ENCODE assay signal across 8 mouse cellular contexts in genomic region chr7:44986879-44987718, GRCm38 (mm10). TPM values are rescaled to one million over a fixed set of nuclear protein-coding genes. Genes with fewer than 3 reads are reported as not detected.
DNase-seq lines count a peak whose midpoint lies in the region; ATAC-seq and TF ChIP-seq lines count a peak whose summit lies in the region.

No protein-coding gene starts in this region.

- no peak for TF ChIP-seq EP300 in ES-Bruce4 (IDR thresholded peaks at IDR 0.05; ENCODE audit: insufficient read depth, low read depth, low read length)

- 0% methylated on average over 29 of the region's 29 CpGs for WGBS in forebrain, embryonic 16.5 days

- H3K27ac ChIP-seq in ES-Bruce4 (ENCODE audit: insufficient read depth, low read length): peak overlapping the region; percentile 35
- H3K27ac ChIP-seq in forebrain, embryonic 16.5 days (ENCODE audit: low read length): peak overlapping the region; percentile 94

- peaks cover 6% of the 10 kb centered on the region for H3K4me1 ChIP-seq in ES-Bruce4 (ENCODE audit: control insufficient read depth, insufficient read depth, low read length)
- peaks cover 31% of the 10 kb centered on the region for H3K4me1 ChIP-seq in forebrain, embryonic 16.5 days (replicated peaks; ENCODE audit: control insufficient read depth, insufficient read depth, low read length)

- DNase-seq in embryo, embryonic 10 days (ENCODE audit: low spot score): peak; percentile 84
- no peak for DNase-seq in embryo, embryonic 9.5 days (ENCODE audit: extremely low spot score)
- no peak for DNase-seq in right cerebral cortex, adult 2 months (ENCODE audit: low spot score in 2 of 2)
- no peak for DNase-seq in thymus, postnatal 0 days (ENCODE audit: low spot score)

- no peaks in the 10 kb centered on the region for H3K27me3 ChIP-seq in ES-Bruce4 (ENCODE audit: control insufficient read depth, insufficient read depth, low read length, poor library complexity, severe bottlenecking)
- no peaks in the 10 kb centered on the region for H3K27me3 ChIP-seq in forebrain, embryonic 16.5 days (replicated peaks; ENCODE audit: control insufficient read depth, insufficient read depth, low read length)

- H3K4me3 ChIP-seq in ES-Bruce4 (ENCODE audit: low read depth, low read length): peak overlapping the region; percentile 95
- peak overlapping the region; percentile 69 for H3K4me3 ChIP-seq in forebrain, embryonic 16.5 days (replicated peaks; ENCODE audit: low read length)

- ATAC-seq in forebrain, embryonic 16.5 days: no peak; the same call in 1 of the 2 replicates
- ATAC-seq in megakaryocyte, adult 5-6 weeks (ENCODE audit: poor library complexity, severe bottlenecking): peak; percentile 10
- ATAC-seq in granulocyte monocyte progenitor cell, adult 5-6 weeks (replicated peaks; ENCODE audit: poor library complexity, severe bottlenecking): no peak

- TF ChIP-seq POLR2A in ES-Bruce4 (IDR thresholded peaks at IDR 0.05; ENCODE audit: insufficient read depth, low read length): no peak

- peaks cover 9% of the 10 kb centered on the region for H3K36me3 ChIP-seq in ES-Bruce4 (ENCODE audit: control insufficient read depth, insufficient read depth, low read length, poor library complexity, severe bottlenecking)
- H3K36me3 ChIP-seq in forebrain, embryonic 16.5 days (ENCODE audit: control insufficient read depth, insufficient read depth): peaks cover 2% of the 10 kb centered on the region

- TF ChIP-seq CTCF in ES-Bruce4 (IDR thresholded peaks at IDR 0.05; ENCODE audit: low read depth, low read length): no peak

- H3K9me3 ChIP-seq in ES-Bruce4 (replicated peaks; ENCODE audit: control insufficient read depth, insufficient read depth, low read length, poor library complexity, severe bottlenecking): no peaks in the 10 kb centered on the region
- H3K9me3 ChIP-seq in forebrain, embryonic 16.5 days (ENCODE audit: control insufficient read depth, low read length): no peaks in the 10 kb centered on the region

- peak overlapping the region; percentile 71 for H3K9ac ChIP-seq in ES-Bruce4 (ENCODE audit: low read depth, poor library complexity, severe bottlenecking)
- H3K9ac ChIP-seq in forebrain, embryonic 16.5 days (replicated peaks; ENCODE audit: low read depth, low read length): peak overlapping the region; percentile 79

- peak overlapping the region; percentile 82 for H3K4me2 ChIP-seq in forebrain, embryonic 16.5 days (ENCODE audit: low read length)

RNA-seq across cellular contexts. Expression of gene Prmt1, which starts 0.7 kb away (rescaled TPM):
- polyA plus RNA-seq in ES-Bruce4 (2011; ENCODE audit: insufficient read depth, insufficient read length, low read depth, missing spikeins): 461 and 485 TPM in 2 replicates
- 646 and 707 TPM in 2 replicates for polyA plus RNA-seq in forebrain, embryonic 16.5 days (2015; fragmentation: Nextera tagmentation; extraction: Ambion mirVana)
- total RNA-seq in megakaryocyte, adult 5-6 weeks (2015): 48.4 and 55.7 TPM in 2 replicates
- total RNA-seq in megakaryocyte, adult 5-6 weeks (2017): 40.0 and 42.9 TPM in 2 replicates
- polyA plus RNA-seq in thymus, postnatal 0 days (2015; fragmentation: Nextera tagmentation; extraction: Ambion mirVana): 364 and 365 TPM in 2 replicates
- 104 and 115 TPM in 2 replicates for total RNA-seq in granulocyte monocyte progenitor cell, adult 5-6 weeks (2014; fragmentation: Nextera tagmentation)
- 138 and 190 TPM in 2 replicates for total RNA-seq in granulocyte monocyte progenitor cell, adult 5-6 weeks (2017)

RNA-seq across cellular contexts. Expression of gene Irf3, which starts 10.3 kb away (rescaled TPM):
- 56.1 and 57.5 TPM in 2 replicates for polyA plus RNA-seq in ES-Bruce4 (2011; ENCODE audit: insufficient read depth, insufficient read length, low read depth, missing spikeins)
- polyA plus RNA-seq in forebrain, embryonic 16.5 days (2015; fragmentation: Nextera tagmentation; extraction: Ambion mirVana): 56.2 and 60.6 TPM in 2 replicates
- total RNA-seq in megakaryocyte, adult 5-6 weeks (2015): 60.8 and 76.8 TPM in 2 replicates
- total RNA-seq in megakaryocyte, adult 5-6 weeks (2017): 84.8 and 89.4 TPM in 2 replicates
- polyA plus RNA-seq in thymus, postnatal 0 days (2015; fragmentation: Nextera tagmentation; extraction: Ambion mirVana): 138 and 145 TPM in 2 replicates
- total RNA-seq in granulocyte monocyte progenitor cell, adult 5-6 weeks (2014; fragmentation: Nextera tagmentation): 76.6 and 105 TPM in 2 replicates
- total RNA-seq in granulocyte monocyte progenitor cell, adult 5-6 weeks (2017): 87.5 and 88.9 TPM in 2 replicates

RNA-seq across cellular contexts. Expression of gene Bcl2l12, which starts 11.4 kb away (rescaled TPM):
- polyA plus RNA-seq in ES-Bruce4 (2011; ENCODE audit: insufficient read depth, insufficient read length, low read depth, missing spikeins): 41.9 and 46.8 TPM in 2 replicates
- 15.3 and 16.0 TPM in 2 replicates for polyA plus RNA-seq in forebrain, embryonic 16.5 days (2015; fragmentation: Nextera tagmentation; extraction: Ambion mirVana)
- 16.8 and 18.7 TPM in 2 replicates for total RNA-seq in megakaryocyte, adult 5-6 weeks (2015)
- total RNA-seq in megakaryocyte, adult 5-6 weeks (2017): 14.1 and 17.7 TPM in 2 replicates
- polyA plus RNA-seq in thymus, postnatal 0 days (2015; fragmentation: Nextera tagmentation; extraction: Ambion mirVana): 66.6 and 68.8 TPM in 2 replicates
- 19.4 and 57.9 TPM in 2 replicates for total RNA-seq in granulocyte monocyte progenitor cell, adult 5-6 weeks (2014; fragmentation: Nextera tagmentation)
- 18.4 and 32.9 TPM in 2 replicates for total RNA-seq in granulocyte monocyte progenitor cell, adult 5-6 weeks (2017)

RNA-seq across cellular contexts. Expression of gene Cpt1c, which starts 12.4 kb away (rescaled TPM):
- 73.3 and 84.5 TPM in 2 replicates for polyA plus RNA-seq in ES-Bruce4 (2011; ENCODE audit: insufficient read depth, insufficient read length, low read depth, missing spikeins)
- polyA plus RNA-seq in forebrain, embryonic 16.5 days (2015; fragmentation: Nextera tagmentation; extraction: Ambion mirVana): 49.1 and 63.9 TPM in 2 replicates
- not detected in 2 replicates for total RNA-seq in megakaryocyte, adult 5-6 weeks (2015)
- 0.12 TPM in 1 of 2 replicates, not detected in the other for total RNA-seq in megakaryocyte, adult 5-6 weeks (2017)
- 1.2 and 2.0 TPM in 2 replicates for polyA plus RNA-seq in thymus, postnatal 0 days (2015; fragmentation: Nextera tagmentation; extraction: Ambion mirVana)
- not detected in 2 replicates for total RNA-seq in granulocyte monocyte progenitor cell, adult 5-6 weeks (2014; fragmentation: Nextera tagmentation)
- not detected in 2 replicates for total RNA-seq in granulocyte monocyte progenitor cell, adult 5-6 weeks (2017)

RNA-seq across cellular contexts. Expression of gene Scaf1, which starts 29.1 kb away (rescaled TPM):
- polyA plus RNA-seq in ES-Bruce4 (2011; ENCODE audit: insufficient read depth, insufficient read length, low read depth, missing spikeins): 64.2 and 73.2 TPM in 2 replicates
- 42.1 and 44.3 TPM in 2 replicates for polyA plus RNA-seq in forebrain, embryonic 16.5 days (2015; fragmentation: Nextera tagmentation; extraction: Ambion mirVana)
- total RNA-seq in megakaryocyte, adult 5-6 weeks (2015): 22.2 and 23.0 TPM in 2 replicates
- total RNA-seq in megakaryocyte, adult 5-6 weeks (2017): 9.6 and 12.2 TPM in 2 replicates
- 19.6 and 20.1 TPM in 2 replicates for polyA plus RNA-seq in thymus, postnatal 0 days (2015; fragmentation: Nextera tagmentation; extraction: Ambion mirVana)
- total RNA-seq in granulocyte monocyte progenitor cell, adult 5-6 weeks (2014; fragmentation: Nextera tagmentation): 28.6 and 29.8 TPM in 2 replicates
- 15.7 and 17.8 TPM in 2 replicates for total RNA-seq in granulocyte monocyte progenitor cell, adult 5-6 weeks (2017)
